Mouse (Mus musculus) cerebral cortex, adult 2 months (tissue): ENCODE measurements around the gene Ribc2.

Experiments
- WGBS: fragments of 180-500 bp; shearing (Covaris S2); methylation state at CpG from one replicate; pipeline ENCODE4 v1.1.7; 2018; 5-methylcytosine and 5-hydroxymethylcytosine counted together

Gene Ribc2

DNA sequence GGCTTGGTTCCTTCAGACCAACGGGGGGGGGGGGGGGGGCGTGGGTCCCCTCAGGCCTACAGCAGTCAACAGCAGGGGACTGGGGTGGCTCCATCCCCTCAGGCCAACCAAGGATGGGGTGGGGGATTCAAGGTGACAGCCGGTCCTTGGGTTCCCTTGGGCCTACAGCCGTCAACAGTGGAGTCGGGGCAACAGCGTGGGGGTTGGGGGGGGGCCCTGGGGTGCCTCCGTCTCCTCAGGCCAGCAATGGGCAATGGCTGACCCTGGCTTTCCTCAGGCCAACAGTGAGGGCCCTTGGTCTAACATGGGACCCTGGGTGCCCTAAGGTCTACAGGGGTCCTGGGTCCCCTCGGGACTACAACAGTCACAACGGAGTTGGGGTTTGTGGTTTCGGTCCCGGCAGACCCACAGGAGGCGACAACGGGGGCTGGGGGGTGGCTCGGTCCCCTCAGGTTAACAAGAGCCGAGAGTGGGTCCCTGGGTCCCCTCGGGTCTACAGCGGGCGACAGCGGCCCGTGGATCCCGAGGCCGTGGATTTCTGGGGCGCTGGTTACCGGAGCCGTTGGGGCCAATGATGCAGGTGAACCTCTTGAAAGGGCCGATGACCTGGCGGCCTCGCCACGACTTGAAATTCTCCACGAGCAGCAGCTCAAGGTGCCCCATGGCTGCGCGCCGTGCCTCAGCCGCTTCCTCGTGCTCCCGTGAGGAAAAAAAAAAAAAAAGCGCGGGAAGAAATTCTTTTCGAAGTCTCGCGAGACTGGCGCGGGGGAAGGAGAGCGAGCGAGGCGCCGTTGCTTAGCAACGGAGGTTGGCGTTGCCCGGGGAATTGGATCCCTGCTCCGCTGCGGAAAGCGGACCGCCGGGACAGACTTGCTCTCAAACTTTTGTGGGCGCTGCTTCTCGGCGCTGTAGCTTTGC lies at the start of gene Ribc2, which contains the start of gene Smc1b:
Ribc2 (plus strand) TSS at position 804 of the 918 bp plus-strand sequence.
Smc1b (minus strand) TSS at position 690 of the 918 bp plus-strand sequence.
- WGBS = 34% methylated on average over 57 of the region's 58 CpGs

DNA sequence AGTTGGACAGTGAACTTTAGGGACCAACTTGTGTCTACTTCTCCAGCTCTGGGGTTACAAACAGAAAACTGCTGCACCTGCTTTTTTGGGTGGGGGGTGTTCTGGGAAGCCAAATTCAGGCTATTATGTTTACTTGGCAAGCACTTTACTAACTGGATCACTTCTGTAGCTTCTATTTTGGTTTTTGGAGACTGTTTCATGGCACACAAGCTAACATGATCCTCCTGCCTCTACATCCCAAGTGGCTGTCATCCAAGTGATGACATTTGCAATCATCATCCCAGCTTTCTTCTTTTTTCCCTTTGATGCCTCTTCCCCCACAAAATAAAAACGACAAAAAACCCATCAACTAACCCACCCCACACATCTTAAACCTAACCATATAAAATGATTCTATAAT lies 46.2 kb upstream of the Ribc2 start:
- 28% methylated on average over 1 of the region's 1 CpGs for WGBS

- 17% methylated on average over 10 of the region's 10 CpGs for WGBS
Measured at GRCm38 (mm10) chr15:85132193-85132520, 279 bp downstream of the Ribc2 start.

GRCm38 (mm10) chr15:85135143-85135542 lies 3.3 kb downstream of the Ribc2 start:
- WGBS = 47% methylated on average over 9 of the region's 9 CpGs

DNA sequence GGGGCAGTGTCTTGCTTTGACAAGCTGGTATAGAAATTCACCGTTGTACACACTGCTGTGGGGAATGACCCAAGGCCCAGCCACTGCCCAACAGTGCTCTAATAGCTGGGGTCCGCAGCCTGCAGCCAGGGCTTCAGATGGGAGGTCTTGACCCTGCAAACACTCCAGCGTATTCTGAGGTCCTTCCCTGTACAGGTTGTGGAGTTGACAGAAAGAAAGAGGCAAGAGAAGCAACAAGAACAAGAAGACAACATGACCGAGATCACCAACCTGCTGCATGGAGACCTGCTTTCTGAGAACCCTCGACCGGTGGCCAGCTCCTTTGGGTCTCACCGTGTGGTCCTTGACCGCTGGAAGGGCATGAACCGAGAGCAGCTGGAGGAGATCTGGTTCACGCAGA lies 9.4 kb downstream of the Ribc2 start:
- 93% methylated on average over 10 of the region's 10 CpGs for WGBS

DNA sequence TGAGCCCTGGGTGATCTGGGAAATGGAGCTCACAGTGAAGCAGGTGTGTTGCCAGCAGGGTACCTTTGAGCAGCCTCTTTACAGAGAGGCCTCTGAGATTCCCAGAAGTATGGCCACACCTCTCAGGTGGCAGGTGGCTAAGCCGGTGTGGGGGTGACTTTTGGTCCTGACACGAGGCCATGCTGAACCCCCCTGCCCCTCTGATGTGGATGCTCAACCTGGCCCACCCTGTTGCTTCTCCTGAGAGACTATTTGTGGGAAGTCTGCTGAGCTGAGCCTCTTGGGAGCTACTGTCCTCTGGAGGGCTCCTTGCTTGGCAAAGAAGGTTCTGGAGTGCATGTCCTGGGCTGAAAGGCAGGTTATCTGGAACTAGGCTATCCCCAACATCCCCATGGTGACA lies 10.6 kb downstream of the Ribc2 start:
- WGBS = 75% methylated on average over 2 of the region's 2 CpGs

GRCm38 (mm10) chr15:85143161-85143560 lies 11.3 kb downstream of the Ribc2 start:
- 92% methylated on average over 11 of the region's 11 CpGs for WGBS

DNA sequence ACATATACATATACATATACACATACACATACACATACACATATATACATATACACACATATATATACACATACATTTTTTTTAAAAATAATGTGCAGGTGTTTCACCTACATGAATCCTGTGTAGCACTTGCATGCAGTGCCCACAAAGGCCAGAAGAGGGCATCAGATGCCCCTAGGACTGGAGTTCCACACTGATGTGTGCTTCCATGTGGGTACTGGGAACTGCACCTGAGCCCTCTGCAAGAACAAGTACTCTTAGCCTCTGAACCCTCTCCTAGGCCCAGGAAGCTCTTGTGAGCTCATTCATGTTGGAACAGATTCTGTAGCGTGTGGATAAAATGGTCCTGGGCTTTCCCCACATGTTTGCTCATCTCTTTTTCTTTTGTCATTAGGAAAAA lies 11.9 kb downstream of the Ribc2 start:
- 100% methylated on average over 1 of the region's 1 CpGs for WGBS

DNA sequence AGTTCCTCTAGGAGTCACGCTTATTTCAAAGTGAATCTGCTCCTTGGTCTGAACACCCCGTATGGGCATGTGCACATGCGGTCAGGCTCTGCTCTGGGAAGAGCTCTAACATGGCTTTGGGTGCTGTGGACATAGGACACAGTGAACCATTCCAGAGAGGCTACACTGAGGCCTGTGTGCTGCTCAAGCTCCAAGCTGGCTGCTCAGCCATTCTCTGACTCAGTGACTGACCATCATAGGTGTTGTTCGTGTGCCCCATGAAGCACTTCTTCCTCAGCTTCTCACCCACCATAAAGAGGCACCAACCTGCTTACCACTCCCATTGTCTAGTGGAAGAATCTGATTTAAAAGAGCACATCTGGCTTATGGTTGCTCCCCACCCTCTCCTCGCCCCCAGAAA lies 12.4 kb downstream of the Ribc2 start:
- 96% methylated on average over 5 of the region's 5 CpGs for WGBS

- 26% methylated on average over 13 of the region's 13 CpGs for WGBS
Measured at GRCm38 (mm10) chr15:85151433-85151918, 19.6 kb downstream of the Ribc2 start.

DNA sequence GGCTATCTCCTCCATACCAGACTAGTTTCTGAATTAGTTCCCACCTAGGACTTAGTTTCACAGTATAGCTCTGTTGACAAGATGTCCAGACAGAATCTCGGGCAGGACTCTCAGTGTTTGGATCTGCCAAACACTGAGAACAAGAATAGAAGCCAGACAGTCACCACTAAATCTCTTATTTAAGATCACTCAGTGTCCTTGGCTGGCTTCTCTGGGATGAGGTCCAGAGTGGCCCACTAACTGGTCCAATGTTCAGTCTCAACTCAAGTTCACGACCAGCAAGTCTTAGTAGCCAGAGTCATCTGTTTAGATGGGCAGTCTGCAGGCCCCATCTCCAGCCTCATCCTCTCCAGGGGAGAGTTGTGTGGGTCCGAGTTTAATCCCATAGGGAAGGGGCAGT lies 20.7 kb downstream of the Ribc2 start:
- WGBS = 77% methylated on average over 3 of the region's 3 CpGs

DNA sequence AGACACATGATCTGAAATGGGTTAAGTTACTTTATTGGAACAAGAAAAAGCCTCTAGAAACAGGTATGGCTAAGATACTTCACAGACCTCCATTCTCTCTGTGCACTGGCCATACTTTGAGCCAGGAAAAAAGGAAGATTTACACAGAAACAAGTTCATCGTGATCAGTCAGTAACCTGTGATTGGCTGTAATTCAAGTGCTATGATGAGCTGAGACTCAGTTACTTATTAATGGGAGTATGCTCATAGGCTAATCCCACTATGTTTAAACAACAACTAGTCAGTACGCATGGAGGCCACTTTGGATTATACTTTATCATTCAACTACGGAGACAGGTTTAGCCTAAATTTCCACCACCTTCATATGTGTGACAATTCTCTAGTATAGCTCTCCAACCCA lies 22.2 kb downstream of the Ribc2 start:
- 96% methylated on average over 3 of the region's 3 CpGs for WGBS

DNA sequence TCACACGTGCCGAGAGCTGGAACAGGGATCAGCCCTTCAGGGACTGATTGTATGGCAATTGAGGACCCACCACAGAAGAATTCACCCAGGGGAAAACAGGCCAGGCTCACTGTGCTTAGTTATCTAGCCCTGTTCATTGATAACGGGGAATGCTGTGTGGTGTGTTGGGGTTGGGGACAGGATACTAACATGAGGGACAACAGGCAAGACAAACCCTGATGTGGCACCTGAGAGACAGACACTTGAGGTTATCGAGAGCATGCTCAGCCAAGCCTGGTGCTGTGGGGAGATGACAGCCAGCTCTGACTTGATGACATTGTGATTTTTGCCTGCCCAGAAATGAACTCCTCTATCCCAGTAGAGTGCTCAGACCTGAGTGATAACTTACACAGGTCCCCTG lies 24.3 kb downstream of the Ribc2 start:
- 79% methylated on average over 4 of the region's 4 CpGs for WGBS

DNA sequence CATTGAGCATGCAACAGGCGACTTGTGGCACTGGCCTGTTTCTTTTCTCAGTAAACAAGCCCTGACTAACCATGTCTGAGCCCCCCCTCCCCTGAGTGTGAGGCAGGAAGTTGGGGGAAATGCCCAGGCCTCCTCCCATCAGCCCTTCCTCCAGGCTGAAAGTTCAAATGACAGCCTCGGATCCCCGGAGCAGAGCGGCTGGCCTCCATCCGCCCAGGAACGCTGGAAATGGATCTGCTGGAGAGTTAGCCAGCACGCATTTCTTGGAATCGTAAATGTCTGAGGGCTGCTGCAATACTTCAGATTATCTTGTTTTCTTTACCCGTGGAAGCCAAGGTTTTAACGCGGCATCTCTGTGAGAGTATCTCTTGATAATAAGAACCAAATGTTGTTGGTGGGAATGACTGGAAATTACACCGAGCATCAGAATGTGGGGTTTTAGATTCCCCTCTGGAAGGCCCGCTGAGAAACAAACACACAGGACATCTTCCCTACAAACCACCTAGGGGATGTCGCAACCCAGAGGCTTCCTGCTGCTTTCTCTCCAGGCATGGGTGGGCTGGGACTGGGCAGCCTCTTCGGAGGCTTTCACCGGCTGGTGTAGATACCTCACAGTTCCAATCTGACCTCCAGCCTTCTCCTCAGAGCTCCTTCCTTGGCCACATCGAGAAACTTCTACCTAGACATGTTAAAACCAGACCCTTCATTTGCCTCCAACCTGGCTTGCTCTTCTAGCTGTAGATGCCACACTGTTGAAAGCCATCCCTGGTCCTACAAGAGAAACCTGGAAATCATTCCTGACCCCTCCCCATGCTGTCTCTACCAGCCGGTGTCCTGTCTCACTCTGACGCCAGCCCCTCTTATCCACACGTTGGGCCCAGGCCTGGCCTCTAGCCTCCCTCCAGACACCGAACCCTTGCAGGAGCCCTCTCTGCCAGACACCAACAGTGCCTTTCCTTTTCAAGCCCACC lies 31.1 kb downstream of the Ribc2 start:
- 75% methylated on average over 21 of the region's 21 CpGs for WGBS

DNA sequence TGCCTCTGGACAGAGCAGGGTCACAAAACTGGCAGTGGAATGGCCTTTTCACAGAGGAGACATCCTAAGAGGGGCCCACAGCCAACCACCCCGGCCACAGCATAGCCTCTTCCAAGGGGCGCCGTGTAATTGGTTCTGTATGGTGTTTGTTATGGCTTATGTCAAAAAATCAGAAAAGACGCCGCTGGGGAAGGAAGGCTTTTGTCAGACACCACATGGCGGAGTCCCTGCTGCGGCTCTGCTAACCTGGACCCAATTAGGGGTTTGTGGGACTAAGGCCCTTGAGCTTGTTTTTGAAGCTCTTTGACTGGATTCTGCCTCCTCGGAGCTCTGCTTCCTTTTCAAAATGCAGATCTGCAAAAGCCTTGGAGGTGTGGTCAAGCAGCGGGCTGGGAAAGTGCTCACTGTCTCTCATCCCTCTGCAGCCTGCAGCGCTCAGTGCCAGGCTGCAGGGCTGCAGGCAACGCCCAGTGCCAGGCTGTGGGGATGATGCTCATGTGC lies 34.6 kb downstream of the Ribc2 start:
- 58% methylated on average over 11 of the region's 11 CpGs for WGBS

GRCm38 (mm10) chr15:85167086-85167679 lies 35.3 kb downstream of the Ribc2 start:
- WGBS = 69% methylated on average over 12 of the region's 12 CpGs

DNA sequence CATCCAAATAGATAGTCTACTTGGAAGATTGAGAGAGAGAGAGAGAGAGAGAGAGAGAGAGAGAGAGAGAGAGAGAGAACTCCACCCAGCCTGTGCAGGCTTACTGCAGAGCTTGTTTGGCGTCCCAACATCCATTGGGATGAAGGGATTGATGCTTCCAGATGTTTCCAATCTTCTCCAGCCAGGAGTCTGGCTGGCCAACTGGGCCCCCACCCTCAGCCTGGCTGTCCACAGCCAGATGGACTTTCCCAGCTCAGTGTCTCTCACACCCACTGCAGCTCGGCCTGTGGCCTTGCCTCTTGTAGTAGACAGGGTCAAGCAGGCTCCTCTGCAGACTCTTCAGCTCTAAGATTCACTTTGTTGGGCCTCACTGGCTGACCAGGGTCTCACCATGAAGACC lies 40.2 kb downstream of the Ribc2 start:
- WGBS = 88% methylated on average over 2 of the region's 2 CpGs

- 80% methylated on average over 8 of the region's 8 CpGs for WGBS
Measured at GRCm38 (mm10) chr15:85173425-85173824, 41.5 kb downstream of the Ribc2 start.

GRCm38 (mm10) chr15:85174060-85174459 lies 42.2 kb downstream of the Ribc2 start:
- WGBS = 80% methylated on average over 10 of the region's 10 CpGs

DNA sequence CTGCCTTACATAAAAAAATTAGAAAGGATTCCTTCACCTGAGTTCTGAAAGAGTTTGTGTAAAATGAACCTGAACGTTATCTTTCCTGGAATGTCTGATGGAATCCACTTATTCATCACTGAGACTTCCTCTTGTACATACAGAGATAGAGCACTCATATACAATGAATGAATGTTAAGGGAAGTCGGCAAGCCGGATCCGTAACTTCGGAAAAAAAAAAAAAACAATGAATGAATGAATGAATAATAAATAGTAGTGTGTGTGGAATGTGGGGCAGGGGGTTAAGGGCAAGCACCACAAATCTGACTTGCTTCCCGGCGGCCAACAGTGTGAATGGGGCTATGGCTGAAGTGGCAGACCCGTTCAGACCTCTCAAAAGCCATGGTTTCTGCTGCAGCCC lies 45.7 kb downstream of the Ribc2 start:
- WGBS = 89% methylated on average over 8 of the region's 8 CpGs

GRCm38 (mm10) chr15:85178172-85178571 lies 46.3 kb downstream of the Ribc2 start:
- WGBS = 82% methylated on average over 6 of the region's 6 CpGs
